Mouse (Mus musculus): ENCODE data around the gene Znhit2.
A peak's percentile ranks its signal among the peaks of the same experiment; 100 is the strongest.

The Znhit2 gene

GRCm38 (mm10) chr19:6076564-6077393 is 15.8 kb downstream of the Znhit2 start, which contains the start of gene Vps51:
Vps51 (minus strand) TSS chr19:6077231.
- peak; percentile 86 to 88 for DNase-seq

- DNase-seq: no peak
Observed at GRCm38 (mm10) chr19:6079983-6080480, 19.0 kb downstream of the Znhit2 start, which contains the start of gene Tmem262. Tmem262 (plus strand) TSS chr19:6080033.

DNA sequence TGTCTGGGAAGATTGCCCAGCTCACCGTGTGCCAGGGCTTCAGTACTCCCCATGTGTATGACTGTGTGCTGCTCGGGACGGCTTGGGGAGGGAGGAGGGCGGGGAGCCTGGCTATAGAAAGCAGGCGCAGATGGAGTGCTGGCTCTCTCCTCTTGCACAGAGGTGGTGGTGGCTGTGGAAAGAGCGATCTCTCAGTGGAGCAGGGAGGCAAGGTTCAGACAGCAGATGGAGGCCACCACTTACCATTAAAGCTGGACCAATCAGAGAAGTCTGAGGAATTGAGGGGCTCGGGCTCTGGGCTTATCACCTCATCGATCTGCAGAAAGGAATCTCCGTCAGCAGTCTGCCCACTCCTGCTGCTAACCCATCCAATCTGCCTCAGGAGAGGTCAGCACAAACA is 21.2 kb downstream of the Znhit2 start, which contains the start of gene Gm28374:
Gm28374 (minus strand) TSS at position 101 of the 400 bp plus-strand sequence.
- no peak for DNase-seq

DNA sequence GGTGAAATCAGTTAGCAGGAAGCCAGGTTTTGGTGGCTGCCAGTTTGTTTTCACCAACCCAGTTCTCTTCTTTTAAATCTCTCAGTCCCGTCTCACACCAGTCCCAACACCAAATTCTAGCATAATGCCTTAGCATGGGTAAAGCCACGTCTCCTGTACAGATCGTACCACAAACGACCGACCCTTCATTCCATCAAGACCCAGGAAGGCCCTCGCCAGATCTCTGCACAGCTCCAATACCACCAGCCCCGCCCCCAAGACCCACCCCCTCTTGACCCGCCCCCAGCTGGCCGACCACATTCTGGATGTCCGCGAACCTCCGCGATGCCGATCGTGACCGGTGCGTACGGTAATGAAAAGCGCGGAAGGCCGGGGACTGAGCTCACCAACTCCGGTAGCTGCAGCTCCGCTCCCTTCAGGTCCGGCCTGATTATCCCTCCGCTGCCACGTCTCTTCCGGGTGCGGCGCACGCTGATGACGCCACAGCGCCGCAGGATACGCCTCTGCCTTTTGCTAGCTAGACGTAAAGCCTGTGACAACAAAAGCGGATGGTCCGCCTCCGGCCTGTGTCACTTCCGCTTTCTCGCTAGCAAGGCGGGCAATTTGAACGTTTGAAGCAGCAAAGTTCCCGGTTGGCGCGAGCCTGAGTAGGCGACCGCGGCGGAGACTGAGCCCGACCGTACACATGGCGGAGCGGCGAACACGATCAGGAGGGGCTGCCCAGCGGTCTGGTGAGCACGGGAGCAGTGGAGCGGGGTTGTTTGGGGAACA is 23.7 kb downstream of the Znhit2 start, which contains the start of the genes Zfpl1 and Cdca5:
Zfpl1 (minus strand) TSS at position 479 of the 771 bp plus-strand sequence.
Cdca5 (plus strand) TSS at position 506 of the 771 bp plus-strand sequence.
- DNase-seq: peak; percentile 97

DNA sequence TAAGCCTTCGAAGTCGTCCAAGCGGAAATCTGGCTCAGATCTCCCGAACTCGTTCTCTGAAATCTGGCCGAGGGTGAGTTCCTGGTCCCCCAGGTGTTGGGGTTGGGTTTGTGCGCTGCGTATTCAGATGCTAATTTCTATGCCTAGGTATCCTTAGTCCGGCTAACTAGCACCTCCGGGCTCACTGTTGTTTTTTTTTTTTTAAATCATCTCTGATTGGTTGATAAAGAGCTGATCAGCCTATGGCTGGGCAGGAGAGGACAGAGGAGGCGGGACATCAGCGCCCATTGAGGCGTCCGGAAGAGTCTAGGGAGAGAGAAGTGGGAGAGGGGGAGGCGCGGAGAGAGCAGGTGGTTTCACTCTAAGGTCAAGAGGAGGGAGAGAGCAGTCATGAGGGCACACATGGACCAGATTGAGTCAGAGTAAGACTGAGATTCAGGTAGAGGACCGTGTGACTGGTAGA is 24.5 kb downstream of the Znhit2 start:
- peak; percentile 59 to 64 for DNase-seq

GRCm38 (mm10) chr19:6088841-6089240 is 27.8 kb downstream of the Znhit2 start:
- DNase-seq: no peak

DNA sequence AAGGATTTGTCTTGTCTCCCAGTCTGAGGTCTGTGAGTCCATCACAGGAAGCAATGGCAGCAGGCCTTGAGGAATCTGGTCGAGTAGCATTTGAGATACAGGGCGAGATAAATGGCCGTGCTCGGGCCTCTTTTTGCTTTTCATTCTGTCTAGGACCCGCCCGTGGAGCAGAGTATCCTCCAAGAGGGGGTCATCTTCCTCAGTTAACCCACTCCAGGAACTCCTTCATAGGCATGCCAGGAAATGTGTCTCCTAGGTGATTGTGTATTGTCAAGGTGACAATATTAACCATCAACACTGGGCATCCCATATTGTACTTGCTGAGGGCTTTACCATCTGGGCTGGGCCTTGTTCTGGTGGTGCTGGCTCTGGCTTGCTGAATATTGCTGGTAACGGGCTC is 33.1 kb downstream of the Znhit2 start, which contains the start of gene AC131692.1:
AC131692.1 (plus strand) TSS at position 301 of the 400 bp plus-strand sequence.
- no peak for DNase-seq

- DNase-seq: no peak
Observed at GRCm38 (mm10) chr19:6097847-6098246, 36.9 kb downstream of the Znhit2 start.

GRCm38 (mm10) chr19:6101186-6101585 is 40.2 kb downstream of the Znhit2 start:
- DNase-seq: no peak

GRCm38 (mm10) chr19:6102169-6102853 is 41.3 kb downstream of the Znhit2 start:
- no peak for DNase-seq

GRCm38 (mm10) chr19:6104476-6104875 is 43.5 kb downstream of the Znhit2 start:
- no peak for DNase-seq

DNA sequence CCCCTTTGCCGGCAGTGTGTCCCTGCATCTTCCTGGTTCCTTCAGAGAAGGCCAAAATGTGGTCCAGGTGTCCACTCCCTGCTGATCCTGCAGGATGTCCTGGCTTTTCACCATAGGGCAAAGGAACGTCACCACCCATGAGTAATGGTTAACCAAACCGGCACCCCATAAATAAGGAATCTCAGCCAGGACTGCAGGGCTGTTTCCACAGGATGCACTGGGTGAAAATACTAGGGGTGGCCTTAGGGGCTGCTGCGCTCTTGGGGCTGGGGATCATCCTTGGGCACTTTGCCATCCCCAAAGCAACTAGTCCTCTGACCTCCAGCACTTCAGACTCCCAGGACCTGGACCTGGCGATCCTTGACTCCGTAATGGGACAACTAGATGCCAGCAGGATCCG is 44.6 kb downstream of the Znhit2 start, which contains the start of gene Naaladl1:
Naaladl1 (plus strand) TSS at position 197 of the 400 bp plus-strand sequence.
- DNase-seq: no peak
